Mouse (Mus musculus) kidney, adult 8-10 months (tissue): ENCODE data around the gene Cutal.

Source experiments
- DNase-seq, 2 experiments: peaks; one replicate each; pipeline ENCODE4 v3.0.0; 2022

The Cutal gene

DNA sequence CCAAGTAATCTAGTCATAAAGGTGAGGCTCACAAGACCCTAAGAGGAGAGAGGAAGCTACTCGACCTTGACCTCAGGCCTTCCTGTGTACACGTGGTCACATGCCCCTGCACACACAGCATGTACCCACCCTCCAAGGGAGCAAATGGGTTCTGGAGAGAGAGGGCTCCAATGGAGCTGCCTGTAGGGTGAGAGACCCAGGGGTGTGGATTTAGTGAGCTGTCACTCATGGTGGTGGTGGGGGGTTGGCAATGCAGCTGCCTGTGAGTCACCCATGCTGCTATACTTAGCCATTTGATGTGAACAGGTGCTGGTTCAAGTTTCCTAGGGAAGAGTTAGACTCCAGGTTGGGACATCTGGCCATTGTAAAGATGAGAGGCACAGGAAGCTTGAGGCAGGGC is 45.9 kb downstream of the Cutal start:
- no peak for DNase-seq

DNA sequence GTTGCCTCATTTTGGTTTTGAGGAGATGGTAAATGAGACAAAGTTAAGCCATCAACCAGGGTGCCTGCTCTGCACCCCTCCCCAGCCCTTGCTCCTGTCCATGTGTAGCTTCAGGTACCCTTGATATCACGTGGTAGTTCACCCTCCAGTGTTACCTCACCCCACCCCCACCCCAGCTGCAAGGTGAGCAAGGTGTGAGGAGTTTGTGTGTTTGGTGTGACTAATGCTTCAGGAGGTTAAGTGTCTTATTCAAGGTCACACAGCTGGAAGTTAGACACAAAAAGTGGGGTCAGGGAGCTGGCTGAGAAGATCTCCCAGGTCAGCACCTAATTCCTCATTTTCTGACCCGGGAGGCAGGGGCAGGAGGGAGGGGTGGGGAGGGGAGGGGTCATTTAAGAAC is 48.5 kb downstream of the Cutal start:
- no peak for DNase-seq

GRCm38 (mm10) chr2:34927320-34927719 is 53.1 kb downstream of the Cutal start:
- DNase-seq = no peak

DNA sequence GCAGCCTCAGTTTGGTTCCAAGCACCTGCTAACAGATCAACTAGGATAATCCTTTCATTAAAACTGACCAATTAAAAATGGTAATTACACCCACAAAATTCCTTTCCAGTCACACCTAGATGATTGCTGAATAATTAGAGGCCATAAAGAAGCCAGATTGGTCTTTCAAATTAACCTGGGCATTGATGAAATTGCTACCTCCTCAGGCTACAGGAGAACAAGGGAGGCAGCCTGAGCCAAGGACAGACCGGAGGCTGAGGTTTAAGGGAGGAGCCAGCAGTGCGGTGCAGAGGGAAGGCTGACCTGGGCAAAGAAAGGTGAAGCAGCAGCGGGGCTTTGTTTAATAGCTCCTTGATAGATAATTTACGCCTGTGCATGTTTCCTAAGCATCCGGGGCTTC is 63.3 kb downstream of the Cutal start:
- peak in 1 of 2 experiments; percentile 48 for DNase-seq

DNA sequence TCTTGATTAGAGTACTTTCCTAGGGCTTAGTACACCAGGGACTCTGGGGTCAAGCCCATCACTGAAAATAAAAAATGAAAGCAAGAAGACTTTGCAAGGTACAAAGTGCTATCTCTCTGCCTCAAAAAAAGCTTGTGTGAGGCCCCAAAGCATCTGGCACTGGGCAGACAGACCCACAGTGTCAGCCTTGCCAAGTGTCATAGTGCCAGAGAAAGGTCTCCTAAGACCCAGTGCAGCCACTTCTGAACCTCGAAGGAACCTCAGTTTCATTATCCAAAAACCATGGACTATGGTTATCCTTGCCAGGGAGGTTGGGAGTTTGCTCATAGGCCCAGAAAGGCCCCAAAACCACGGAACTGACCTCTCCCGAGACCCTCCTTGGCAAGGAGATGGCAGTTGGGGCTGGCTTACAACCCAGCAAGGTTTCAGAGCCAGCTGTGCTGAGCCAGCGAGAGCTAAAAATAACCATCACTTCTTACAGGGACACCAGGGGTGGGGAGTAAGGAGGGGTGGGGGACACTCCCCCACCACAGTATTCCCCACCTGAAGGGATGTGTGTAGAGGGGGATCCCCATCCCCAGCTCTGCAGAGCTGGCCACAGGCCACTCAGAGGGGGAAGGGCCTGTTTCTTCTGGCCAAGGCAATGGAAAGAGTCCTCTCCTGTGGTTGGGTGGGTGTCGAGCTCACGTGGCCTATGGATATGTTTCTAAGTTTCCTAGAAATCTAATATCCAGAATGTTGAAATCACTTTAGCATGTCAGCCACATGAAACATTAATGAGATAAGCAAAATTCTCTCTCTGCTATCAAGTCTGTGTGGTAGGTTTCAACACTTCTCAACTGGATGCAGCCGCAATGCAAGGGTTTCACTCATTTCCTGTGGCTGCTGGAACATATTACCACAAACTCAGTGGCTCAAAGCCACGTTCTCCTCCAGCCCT is 64.3 kb downstream of the Cutal start:
- no peak for DNase-seq

DNA sequence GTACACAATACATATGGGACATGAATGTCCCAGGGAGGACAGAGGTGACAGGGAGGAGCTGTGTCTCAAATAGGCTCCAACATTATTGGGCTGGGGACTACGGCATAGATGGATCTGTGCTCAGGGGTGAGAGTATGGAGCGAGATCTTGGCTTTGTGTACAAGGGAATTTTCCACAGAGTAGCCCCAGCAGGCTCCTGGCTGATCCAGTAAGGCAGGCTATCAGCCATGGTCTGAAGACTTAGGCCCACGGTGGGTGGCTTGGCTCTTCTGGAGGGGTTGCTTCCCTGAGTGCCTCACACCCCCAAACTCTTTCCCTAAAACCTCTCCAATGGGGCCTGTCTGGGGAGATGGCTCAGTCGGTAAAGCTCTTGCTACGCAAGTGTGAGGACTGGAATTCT is 66.0 kb downstream of the Cutal start:
- no peak for DNase-seq

- no peak for DNase-seq
These were observed 67.0 kb downstream of the Cutal start for GRCm38 (mm10) chr2:34941061-34941675.
